Mouse (Mus musculus) cerebellum, adult 2 months (tissue): ENCODE data around the gene Dgkq.
A peak's percentile ranks its signal among the peaks of the same experiment; 100 is the strongest.

Experiments
- CTCF ChIP-seq: fragments of 200-500 bp; IDR thresholded peaks from 2 replicates; pipeline ENCODE4 v1.5.1; 2011; ENCODE audit warnings: low read depth, mild to moderate bottlenecking, control low read depth, low read length, moderate library complexity, borderline replicate concordance; ENCODE audit not compliant: insufficient read depth
- POLR2A ChIP-seq: fragments of 200-500 bp; IDR thresholded peaks from 2 replicates; pipeline ENCODE4 v1.6.1; 2011; ENCODE audit warnings: low read length, control low read depth, borderline replicate concordance; ENCODE audit not compliant: insufficient read depth

- TF ChIP-seq CTCF (peak; percentile 66), POLR2A (no peak)
Measured at GRCm38 (mm10) chr5:108645651-108646342, 23.7 kb downstream of the Dgkq start.
